Mouse (Mus musculus): ENCODE measurements at regions not wholly inside any gene's neighbourhood (a gene's known extent, or its start where the extent isn't known, plus 50 kb on each side); places are given as distances from the start of the nearest gene placed in this dataset.

DNA sequence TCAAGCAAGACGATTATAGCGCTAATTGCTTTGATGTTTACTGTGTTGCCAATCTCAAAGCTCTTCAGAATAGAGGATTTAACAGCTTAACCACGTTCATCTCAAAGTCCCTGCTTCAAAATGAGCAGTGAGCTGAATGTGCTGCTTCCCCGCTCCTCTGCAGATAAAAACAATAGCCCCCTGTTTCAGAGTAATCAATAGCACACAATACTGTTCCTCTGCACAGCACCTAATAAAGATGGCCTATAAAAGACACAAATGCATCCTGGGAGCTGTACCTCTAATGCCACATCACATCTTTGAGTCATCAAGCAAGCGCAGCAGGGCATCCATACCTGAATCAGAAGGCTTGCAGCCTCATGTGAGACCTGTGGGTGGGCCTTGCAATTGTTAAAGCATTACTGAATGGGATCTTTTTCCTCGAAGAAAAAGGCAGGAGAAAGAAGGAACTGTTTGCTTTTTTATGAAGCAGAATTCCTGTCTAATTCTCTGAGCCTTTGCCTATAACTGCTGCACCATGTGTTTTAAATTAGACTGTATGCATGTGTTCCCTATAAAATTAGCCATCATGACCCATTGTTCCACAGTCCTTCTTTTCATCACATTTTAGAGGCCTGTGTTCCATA lies 648.5 kb upstream of the Cited2 start:
- no peak for DNase-seq (ENCODE audit: low spot score in 2 of 2)

DNA sequence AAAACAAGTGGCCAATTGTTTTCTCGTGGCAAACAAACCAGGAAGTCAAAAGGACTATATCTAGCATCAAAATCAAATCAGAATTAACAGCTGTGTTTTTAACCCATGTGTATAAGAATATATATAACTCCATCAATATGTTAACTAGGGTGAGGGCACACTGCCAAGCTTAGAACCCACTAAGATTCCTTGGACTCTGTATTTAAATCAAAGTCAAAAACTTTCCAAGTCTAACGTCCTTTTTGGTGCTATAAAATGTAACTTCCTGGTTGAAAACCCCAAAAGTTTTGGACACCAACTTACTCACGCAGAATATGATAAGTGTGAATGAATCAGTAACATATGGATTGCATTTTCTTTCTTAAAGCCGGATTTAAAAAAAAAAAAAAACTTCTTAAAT lies 647.9 kb upstream of the Cited2 start:
- peak in 1 of 2 experiments; percentile 6 for DNase-seq (ENCODE audit: low spot score in 2 of 2)

DNA sequence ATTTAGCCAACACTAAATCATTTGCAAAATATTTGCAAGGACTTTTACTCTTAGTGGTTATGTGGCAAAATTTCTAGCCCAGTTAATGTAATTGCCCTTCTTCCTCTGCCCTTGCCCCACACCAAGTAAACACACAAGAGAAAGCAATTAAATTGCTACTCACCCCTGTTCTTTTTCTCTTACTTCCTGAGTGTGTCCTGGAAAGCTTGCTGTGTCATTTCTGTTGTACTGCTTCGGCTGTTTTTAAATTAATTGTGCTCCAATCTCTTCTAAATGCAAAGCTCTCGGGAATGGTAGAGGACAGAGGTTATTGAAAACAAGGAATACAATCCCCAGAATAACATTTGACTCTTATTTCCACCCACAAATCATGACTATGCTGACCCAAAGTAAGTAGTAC lies 647.4 kb upstream of the Cited2 start:
- DNase-seq (ENCODE audit: low spot score in 2 of 2) = no peak

GRCm38 (mm10) chr10:17076186-17076585 lies 646.8 kb upstream of the Cited2 start:
- no peak for DNase-seq (ENCODE audit: low spot score in 2 of 2)

- DNase-seq (ENCODE audit: low spot score in 2 of 2) = no peak
These were observed 645.4 kb upstream of the Cited2 start for GRCm38 (mm10) chr10:17077580-17077979.

- DNase-seq (ENCODE audit: low spot score in 2 of 2) = no peak
These were observed 642.2 kb upstream of the Cited2 start for GRCm38 (mm10) chr10:17080818-17081217.

- no peak for DNase-seq (ENCODE audit: low spot score in 2 of 2)
These were observed 640.1 kb upstream of the Cited2 start for GRCm38 (mm10) chr10:17082926-17083325.

DNA sequence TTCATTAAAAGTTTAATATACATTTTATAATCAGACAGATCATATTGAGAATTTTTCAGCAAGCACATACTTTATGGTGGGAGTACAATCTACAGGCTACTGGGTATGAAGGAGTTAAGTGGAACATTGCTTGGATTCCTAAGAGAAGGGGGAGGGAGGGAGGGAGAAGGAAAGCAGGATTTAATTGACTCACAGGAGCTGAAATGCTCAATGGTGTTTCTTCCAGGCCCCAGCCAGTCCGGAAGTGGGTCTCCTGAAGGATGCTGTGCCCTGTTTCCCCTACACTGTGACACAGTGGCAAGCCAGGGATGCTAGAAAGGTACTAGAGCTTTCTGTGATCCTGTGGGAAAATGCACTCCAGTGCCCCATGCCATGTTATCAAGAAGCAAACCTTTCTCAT lies 621.0 kb upstream of the Cited2 start:
- DNase-seq (ENCODE audit: low spot score in 2 of 2) = no peak

DNA sequence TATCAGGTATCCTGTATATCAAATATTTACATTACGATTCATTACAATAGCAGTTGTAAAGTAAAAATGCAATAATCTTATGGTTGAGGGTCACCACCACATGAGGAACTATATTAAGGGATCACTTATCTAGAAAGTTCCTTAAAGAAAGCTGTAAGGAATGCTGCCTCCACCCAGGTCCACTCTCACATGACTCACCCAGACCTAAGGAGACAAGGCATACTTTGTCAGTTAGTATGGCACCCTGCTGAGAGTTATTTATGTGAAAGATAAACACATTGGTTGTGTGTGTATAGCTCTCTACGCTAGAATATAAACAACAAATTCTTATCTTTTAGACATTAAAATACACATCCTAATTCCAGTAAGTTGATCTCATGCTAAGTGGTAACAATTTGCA lies 619.6 kb upstream of the Cited2 start:
- no peak for DNase-seq (ENCODE audit: low spot score in 2 of 2)

- no peak for DNase-seq (ENCODE audit: low spot score in 2 of 2)
These were observed 616.2 kb upstream of the Cited2 start for GRCm38 (mm10) chr10:17106831-17107230.

DNA sequence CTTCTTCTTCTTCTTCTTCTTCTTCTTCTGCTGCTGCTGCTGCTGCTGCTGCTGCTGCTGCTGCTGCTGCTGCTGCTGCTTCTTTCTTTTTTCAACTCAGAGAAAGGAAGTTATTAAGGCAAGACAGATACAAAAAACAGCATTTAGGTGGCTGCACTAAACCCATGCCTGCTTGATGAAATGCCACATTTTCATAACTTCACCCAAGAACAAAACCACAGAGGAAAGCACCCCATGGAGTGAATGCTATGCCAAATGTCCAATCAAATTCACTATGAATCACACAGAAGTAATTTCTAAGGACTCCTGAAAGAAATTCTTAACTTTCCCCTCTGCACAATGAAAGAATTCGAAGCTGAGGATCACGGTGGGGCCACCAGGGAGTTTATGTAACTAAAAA lies 611.9 kb upstream of the Cited2 start:
- DNase-seq (ENCODE audit: low spot score in 2 of 2) = no peak

DNA sequence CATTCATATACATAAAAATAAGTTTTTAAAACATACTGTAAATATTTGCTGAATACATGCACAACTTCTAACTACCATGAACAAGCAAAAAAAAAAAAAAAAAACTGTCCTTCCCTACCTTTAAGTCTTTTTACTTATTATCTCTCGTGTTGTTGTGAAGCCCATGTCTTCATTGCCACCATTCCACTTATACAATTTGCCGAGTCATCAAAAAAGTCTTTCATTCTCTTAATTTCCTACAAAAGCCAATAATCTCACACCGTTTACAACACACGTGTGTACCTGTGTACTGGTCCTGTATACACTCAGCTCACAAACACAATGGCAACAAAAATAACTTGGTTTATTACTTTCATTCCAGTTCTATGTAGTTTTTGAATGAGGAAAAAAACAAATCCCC lies 608.2 kb upstream of the Cited2 start:
- DNase-seq (ENCODE audit: low spot score in 2 of 2) = no peak

DNA sequence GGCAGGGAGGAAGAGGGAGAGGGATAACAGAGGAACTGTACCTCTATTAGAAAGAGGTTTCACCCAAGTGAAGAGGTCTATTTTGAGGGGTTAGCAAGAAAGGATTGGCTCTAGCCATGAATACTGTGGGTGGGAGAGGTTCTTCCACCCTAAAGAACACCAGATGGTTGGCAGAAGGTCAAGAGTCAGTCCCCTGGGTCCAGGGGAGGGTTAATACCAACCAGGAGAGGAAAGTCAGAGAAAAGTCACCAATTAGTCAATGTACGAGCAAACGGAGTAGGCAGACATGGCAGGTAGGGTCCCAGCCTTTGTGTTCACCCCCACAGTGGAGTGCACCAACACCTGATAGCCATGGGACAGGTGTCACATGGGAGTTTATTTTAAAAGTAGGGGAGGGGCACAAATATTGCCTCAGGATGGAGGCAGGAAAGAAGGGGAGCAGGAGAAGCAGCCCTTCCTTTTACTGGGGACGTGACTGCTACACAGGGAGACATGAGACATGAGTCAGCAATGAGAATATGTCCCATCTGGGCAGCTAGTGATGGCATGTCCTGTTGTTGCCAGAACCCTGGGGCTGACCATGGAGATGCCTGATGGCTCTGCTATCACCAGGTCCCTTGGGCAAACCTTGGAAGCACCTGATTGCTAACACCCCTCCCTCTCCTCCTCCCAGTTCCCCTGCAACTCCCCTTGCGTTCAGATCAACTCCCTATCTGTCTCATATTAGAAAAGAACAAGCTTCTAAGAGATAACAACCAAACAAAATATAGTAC lies 593.4 kb upstream of the Cited2 start:
- DNase-seq (ENCODE audit: low spot score in 2 of 2) = no peak

GRCm38 (mm10) chr10:17130661-17131060 lies 592.4 kb upstream of the Cited2 start:
- no peak for DNase-seq (ENCODE audit: low spot score in 2 of 2)

DNA sequence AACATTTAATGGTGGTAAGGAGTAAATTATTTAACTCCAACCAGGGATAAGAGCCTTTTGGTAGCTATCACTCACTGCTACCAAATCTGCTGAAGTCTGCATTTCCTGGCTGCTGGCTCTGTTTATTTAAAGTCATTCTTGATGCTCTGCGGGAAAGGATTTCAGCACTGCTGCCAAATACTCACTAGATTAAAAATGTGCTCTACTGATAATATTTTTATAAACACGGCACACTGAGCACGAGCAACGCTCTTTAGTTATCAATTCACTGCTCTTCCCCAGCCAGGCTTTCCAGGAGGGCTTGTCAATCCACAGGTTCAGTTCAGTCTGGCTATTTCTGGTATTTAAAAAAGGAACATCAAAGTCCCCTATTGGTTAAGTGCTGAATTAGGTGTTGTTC lies 591.3 kb upstream of the Cited2 start:
- DNase-seq (ENCODE audit: low spot score in 2 of 2) = peak in 1 of 2 experiments; percentile 1

- no peak for DNase-seq (ENCODE audit: low spot score in 2 of 2)
These were observed 547.6 kb upstream of the Cited2 start for GRCm38 (mm10) chr10:17175385-17175784.

GRCm38 (mm10) chr10:17177054-17177453 lies 546.0 kb upstream of the Cited2 start:
- no peak for DNase-seq (ENCODE audit: low spot score in 2 of 2)

DNA sequence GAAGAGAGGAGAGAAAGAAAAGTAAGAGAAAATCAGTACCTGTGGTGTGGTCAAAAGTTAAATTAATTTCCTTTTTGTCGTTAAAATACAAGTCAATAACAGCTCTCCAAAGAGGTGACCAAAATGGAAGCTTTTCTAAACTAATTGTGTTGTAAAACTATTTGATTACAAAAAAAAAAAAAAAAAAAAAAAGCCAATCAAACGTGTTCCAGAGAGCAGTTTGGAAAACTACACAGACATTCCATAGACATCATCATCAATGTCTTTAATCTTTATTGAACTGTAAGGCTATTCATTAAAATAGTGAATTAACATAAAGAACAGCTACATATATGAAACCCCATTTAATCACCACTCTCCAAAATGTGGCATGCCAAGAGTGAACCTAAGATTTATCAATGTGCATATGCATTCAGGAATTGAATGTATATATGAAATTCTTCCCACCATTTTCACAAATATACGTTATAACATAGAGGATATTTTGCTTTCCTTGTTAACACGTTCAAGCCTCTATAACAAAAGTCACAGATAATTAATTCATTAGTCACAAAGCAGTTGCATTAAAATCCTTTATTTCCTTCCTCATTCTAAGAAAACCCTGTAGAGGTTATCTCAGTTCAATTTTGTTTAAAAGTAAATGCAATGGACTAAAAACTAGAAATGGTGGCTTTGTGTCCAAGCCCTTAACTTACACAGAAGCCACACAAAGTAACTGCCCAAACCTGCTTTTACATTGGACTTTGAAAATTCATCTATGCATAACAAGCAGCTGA lies 545.3 kb upstream of the Cited2 start:
- DNase-seq (ENCODE audit: low spot score in 2 of 2) = no peak

DNA sequence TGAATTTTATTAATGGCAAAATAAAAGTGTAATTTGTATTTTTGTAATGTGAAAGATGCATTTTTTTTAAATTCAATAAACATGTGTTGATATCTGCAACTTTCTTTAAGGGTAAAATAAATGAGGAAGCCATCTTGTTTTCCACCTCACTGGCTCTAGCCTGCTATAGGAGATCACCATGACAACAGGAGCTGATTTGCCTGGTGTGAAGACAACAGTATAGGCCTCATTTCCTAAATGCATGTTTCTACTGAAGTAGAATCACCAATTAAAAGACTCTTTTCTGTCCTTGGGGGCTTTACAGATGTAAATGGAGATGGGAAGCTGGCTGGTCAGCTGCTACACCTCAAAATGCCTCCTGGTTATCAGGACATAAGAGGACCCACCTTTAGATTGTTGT lies 544.4 kb upstream of the Cited2 start:
- no peak for DNase-seq (ENCODE audit: low spot score in 2 of 2)

DNA sequence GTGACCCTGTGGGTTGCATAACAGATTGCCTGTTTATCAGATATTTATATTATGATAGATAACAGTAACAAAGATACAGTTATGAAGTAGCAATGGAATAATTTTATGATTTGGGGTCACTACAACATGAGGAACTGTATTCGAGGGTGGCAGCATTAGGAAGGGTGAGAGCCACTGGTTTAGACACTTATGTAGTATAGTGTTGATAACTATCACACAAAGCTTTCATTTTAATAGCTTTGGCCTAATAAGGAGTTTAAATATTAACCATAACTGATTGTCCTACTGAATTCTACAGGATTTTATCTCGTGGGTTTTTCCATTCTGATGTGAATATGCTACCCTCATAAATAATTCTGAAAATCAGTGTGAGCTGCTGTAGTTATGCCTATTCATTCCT lies 538.6 kb upstream of the Cited2 start:
- DNase-seq (ENCODE audit: low spot score in 2 of 2) = no peak

GRCm38 (mm10) chr10:17196205-17196604 lies 526.8 kb upstream of the Cited2 start:
- DNase-seq (ENCODE audit: low spot score in 2 of 2) = no peak

- DNase-seq (ENCODE audit: low spot score in 2 of 2) = no peak
These were observed 526.4 kb upstream of the Cited2 start for GRCm38 (mm10) chr10:17196636-17197035.

Measured in left cerebral cortex, adult 18-20 months (tissue).